Mouse (Mus musculus) spleen, adult 2 months (tissue): ENCODE measurements around the gene Slc2a2. TPM values are rescaled to one million over a fixed set of nuclear protein-coding genes. Genes with fewer than 3 reads are reported as not detected.

Experiments used
- DNase-seq, 2 experiments: peaks; one replicate each; pipeline versions ENCODE4 v3.0.0 to v3.0.0-alpha.2; 2012 to 2021; ENCODE audit warnings: low spot score in 2 of 2, low read depth in 1 of 2
- H3K27ac ChIP-seq: fragments of 200-500 bp; 2 replicates; pipeline ENCODE4 v1.5.1; 2012; ENCODE audit warnings: low read length, inconsistent platforms; ENCODE audit not compliant: insufficient read depth
- H3K27me3 ChIP-seq: fragments of 200-500 bp; 2 replicates; pipeline ENCODE4 v1.6.1; 2012; ENCODE audit warnings: mild to moderate bottlenecking, moderate library complexity, low read length, inconsistent platforms; ENCODE audit not compliant: control insufficient read depth, insufficient read depth
- H3K36me3 ChIP-seq: fragments of 200-500 bp; 2 replicates; pipeline ENCODE4 v1.6.1; 2012; ENCODE audit warnings: mild to moderate bottlenecking, low read length, inconsistent platforms; ENCODE audit not compliant: control insufficient read depth, insufficient read depth
- H3K4me1 ChIP-seq: fragments of 200-500 bp; 2 replicates; pipeline ENCODE4 v1.6.1; 2011; ENCODE audit warnings: inconsistent platforms; ENCODE audit not compliant: control insufficient read depth, insufficient read depth, insufficient read length
- H3K4me3 ChIP-seq: fragments of 200-500 bp; 2 replicates; pipeline ENCODE4 v1.5.1; 2011; ENCODE audit warnings: mild to moderate bottlenecking, inconsistent platforms; ENCODE audit not compliant: insufficient read depth, insufficient read length; ENCODE audit errors: extremely low read depth
- CTCF ChIP-seq: fragments of 200-500 bp; IDR thresholded peaks from 2 replicates; pipeline ENCODE4 v1.5.1; 2011; ENCODE audit warnings: mild to moderate bottlenecking, inconsistent platforms; ENCODE audit not compliant: insufficient read depth, insufficient read length, insufficient replicate concordance; ENCODE audit errors: extremely low read depth
- POLR2A ChIP-seq: fragments of 200-500 bp; IDR thresholded peaks from 2 replicates; pipeline ENCODE4 v1.6.1; 2011; ENCODE audit warnings: low read depth, low read length, inconsistent platforms
- WGBS: fragments of 180-500 bp; shearing (Covaris S2); methylation state at CpG from one replicate; pipeline ENCODE4 v1.1.7; 2018; 5-methylcytosine and 5-hydroxymethylcytosine counted together
- polyA plus RNA-seq: library from polyadenylated mRNA; depleted of rRNA; stranded (reverse); fragments of >200 nt; gene quantifications from 2 replicates; pipeline ENCODE4 v1.2.3, GENCODE M21; 2012

The Slc2a2 gene
- polyA plus RNA-seq, 1 experiment, result 0.11 TPM

- H3K36me3 ChIP-seq, result no peaks in the 10 kb centered on the region
- DNase-seq, result no peak
- 70% methylated on average over 6 of the region's 6 CpGs for WGBS
- no peaks in the 10 kb centered on the region for H3K27me3 ChIP-seq
- no peak overlapping the region for H3K4me3 ChIP-seq
- TF ChIP-seq CTCF (no peak), POLR2A (no peak)
- H3K27ac ChIP-seq, result no peak overlapping the region
- H3K4me1 ChIP-seq, result no peaks in the 10 kb centered on the region
These were observed 25.8 kb downstream of the Slc2a2 start for GRCm38 (mm10) chr3:28723534-28723933.

- no peaks in the 10 kb centered on the region for H3K4me1 ChIP-seq
- H3K27ac ChIP-seq, result no peak overlapping the region
- no peaks in the 10 kb centered on the region for H3K36me3 ChIP-seq
- TF ChIP-seq CTCF, result no peak
- no peak for TF ChIP-seq POLR2A
- H3K27me3 ChIP-seq, result no peaks in the 10 kb centered on the region
- no peak overlapping the region for H3K4me3 ChIP-seq
- DNase-seq, result no peak
- 95% methylated on average over 13 of the region's 13 CpGs for WGBS
These were observed 27.5 kb downstream of the Slc2a2 start for GRCm38 (mm10) chr3:28725203-28725602.

- no peaks in the 10 kb centered on the region for H3K4me1 ChIP-seq
- 91% methylated on average over 7 of the region's 7 CpGs for WGBS
- no peak for DNase-seq
- no peaks in the 10 kb centered on the region for H3K27me3 ChIP-seq
- no peak overlapping the region for H3K27ac ChIP-seq
- H3K4me3 ChIP-seq, result no peak overlapping the region
- no peaks in the 10 kb centered on the region for H3K36me3 ChIP-seq
- TF ChIP-seq POLR2A, result no peak
- no peak for TF ChIP-seq CTCF
These were observed 28.7 kb downstream of the Slc2a2 start for GRCm38 (mm10) chr3:28726356-28726755.

- WGBS, result 79% methylated on average over 2 of the region's 2 CpGs
- no peaks in the 10 kb centered on the region for H3K36me3 ChIP-seq
- no peaks in the 10 kb centered on the region for H3K4me1 ChIP-seq
- H3K27me3 ChIP-seq, result no peaks in the 10 kb centered on the region
- H3K4me3 ChIP-seq, result no peak overlapping the region
- TF ChIP-seq CTCF, result no peak
- no peak for TF ChIP-seq POLR2A
- DNase-seq, result no peak
- H3K27ac ChIP-seq, result no peak overlapping the region
These were observed 37.0 kb downstream of the Slc2a2 start for GRCm38 (mm10) chr3:28734712-28735111.

GRCm38 (mm10) chr3:28736981-28737380 lies 39.3 kb downstream of the Slc2a2 start:
- DNase-seq, result no peak
- Histone ChIP-seq H3K36me3 (no peaks in the 10 kb centered on the region), H3K4me3 (no peak overlapping the region), H3K27ac (no peak overlapping the region), H3K4me1 (no peaks in the 10 kb centered on the region), H3K27me3 (no peaks in the 10 kb centered on the region)
- TF ChIP-seq POLR2A (no peak), CTCF (no peak)
- 86% methylated on average over 2 of the region's 2 CpGs for WGBS

GRCm38 (mm10) chr3:28740353-28740752 lies 42.6 kb downstream of the Slc2a2 start:
- H3K27ac ChIP-seq, result no peak overlapping the region
- no peaks in the 10 kb centered on the region for H3K36me3 ChIP-seq
- 75% methylated on average over 6 of the region's 6 CpGs for WGBS
- H3K27me3 ChIP-seq, result no peaks in the 10 kb centered on the region
- no peak for DNase-seq
- TF ChIP-seq CTCF, result no peak
- TF ChIP-seq POLR2A, result no peak
- H3K4me1 ChIP-seq, result no peaks in the 10 kb centered on the region
- H3K4me3 ChIP-seq, result no peak overlapping the region

GRCm38 (mm10) chr3:28743251-28743650 lies 45.5 kb downstream of the Slc2a2 start:
- TF ChIP-seq POLR2A, result no peak
- no peak for TF ChIP-seq CTCF
- H3K27me3 ChIP-seq, result no peaks in the 10 kb centered on the region
- 62% methylated on average over 8 of the region's 8 CpGs for WGBS
- H3K36me3 ChIP-seq, result no peaks in the 10 kb centered on the region
- no peaks in the 10 kb centered on the region for H3K4me1 ChIP-seq
- DNase-seq, result no peak
- H3K4me3 ChIP-seq, result no peak overlapping the region
- H3K27ac ChIP-seq, result no peak overlapping the region
